Mouse (Mus musculus) mature B cell (primary cell): ENCODE results near the gene P2ry2.

Experiments
- in situ Hi-C: fragments of 300-500 bp; cut with MboI; formaldehyde crosslinking; loops from 2 replicates; pipeline ENCODE4 v1.14.3; 2019

The P2ry2 gene

DNA sequence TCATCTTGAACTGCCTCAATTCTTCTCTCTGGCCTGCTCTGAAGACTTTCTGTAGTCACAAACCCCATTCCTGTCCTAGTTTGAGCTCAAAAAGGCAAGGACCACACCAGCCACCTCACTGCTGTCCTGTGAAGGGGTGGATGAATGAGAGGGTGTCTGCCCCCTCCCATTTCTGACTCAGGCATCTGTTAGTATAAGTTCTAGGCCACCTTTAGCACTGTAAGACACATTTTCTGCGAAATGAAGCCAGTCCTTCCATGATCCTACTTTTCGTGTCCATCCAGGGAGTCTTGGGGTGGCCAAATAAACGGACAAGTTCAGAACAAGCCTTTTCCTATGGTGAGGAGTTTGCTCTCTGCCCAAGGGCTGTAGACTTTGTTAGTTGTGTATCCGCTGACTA, at the start of gene P2ry2:
TSS of gene P2ry2 (minus strand) at position 326 of the 400 bp plus-strand sequence.
- in situ Hi-C loops, result no loop called here

DNA sequence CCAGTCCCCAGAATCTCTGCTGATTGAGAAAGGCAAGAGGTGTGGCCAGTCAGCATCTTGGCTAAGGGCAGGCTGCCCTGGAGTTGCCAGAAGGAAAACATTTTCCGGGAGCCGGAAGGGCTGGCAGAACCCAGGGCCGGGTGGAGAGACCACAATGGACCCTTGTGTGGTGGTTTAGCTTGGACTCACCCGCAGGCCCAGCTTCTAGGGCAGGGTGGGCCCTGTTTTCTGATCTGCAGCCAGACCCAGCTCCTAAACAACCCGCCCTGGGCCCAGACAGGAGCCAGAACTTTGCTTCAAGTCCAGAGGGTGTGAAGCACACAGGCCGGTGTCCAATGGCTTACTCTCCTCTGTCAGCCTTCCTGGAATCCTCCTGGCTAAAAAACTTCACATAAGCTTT, 49.6 kb upstream of the P2ry2 start:
- in situ Hi-C loops, result no loop called here

DNA sequence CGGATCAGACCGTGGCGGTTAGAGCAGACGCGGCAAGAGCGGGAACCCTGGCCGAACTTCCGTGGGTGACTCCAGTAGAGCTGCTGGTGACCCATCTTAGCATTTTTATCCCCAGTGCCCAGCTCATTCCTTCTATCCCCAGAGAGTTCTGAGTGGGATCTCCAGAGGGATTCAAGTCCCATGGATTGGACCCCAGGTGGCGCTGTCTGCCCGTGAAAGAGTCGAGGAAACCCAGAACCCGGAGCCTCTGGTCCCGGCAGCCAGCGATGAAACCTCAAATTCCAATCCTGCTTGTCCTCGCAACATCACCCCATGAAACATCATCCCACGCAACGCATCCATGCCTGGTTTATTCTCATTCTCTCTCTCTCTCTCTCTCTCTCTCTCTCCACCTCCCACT, 48.7 kb upstream of the P2ry2 start:
- in situ Hi-C loops, result no loop called here

DNA sequence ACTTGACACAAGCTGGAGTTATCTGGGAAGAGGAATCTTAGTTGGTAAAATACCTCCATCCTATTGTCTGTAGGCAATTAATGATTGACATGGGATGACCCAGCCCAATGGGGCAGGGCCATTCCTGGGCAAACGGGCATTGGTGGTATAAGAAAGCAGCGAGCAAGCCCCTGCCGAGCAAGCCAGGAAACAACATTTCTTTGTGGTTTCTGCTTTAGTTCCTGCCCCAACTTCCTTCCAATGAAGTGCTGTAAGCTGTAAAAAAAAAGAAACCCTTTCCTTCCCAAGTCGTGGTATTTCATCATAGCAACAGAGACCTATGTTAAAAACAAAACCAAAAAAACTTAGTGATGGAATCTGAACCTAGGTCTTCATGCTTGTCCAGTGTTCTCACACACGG, 47.8 kb upstream of the P2ry2 start:
- in situ Hi-C loops, result no loop called here

DNA sequence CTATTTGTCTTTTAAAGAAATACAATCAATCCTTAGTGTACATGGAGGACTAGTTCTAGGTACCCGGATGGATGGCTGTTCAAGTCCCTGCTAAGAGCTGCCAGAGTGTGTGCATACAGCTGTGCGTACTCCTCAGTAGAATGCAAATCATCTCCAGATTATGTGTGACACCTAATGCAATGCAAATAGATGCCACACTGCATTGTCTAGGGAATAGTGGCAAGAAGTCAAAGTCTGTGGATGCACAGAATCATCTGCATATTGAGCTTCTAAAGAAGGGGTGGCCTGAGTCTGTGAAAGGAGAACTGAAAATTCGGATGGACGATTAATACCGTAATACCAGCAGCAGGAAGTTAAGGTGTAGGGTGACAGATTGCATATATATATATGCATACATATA, 46.5 kb upstream of the P2ry2 start:
- in situ Hi-C loops, result no loop called here

DNA sequence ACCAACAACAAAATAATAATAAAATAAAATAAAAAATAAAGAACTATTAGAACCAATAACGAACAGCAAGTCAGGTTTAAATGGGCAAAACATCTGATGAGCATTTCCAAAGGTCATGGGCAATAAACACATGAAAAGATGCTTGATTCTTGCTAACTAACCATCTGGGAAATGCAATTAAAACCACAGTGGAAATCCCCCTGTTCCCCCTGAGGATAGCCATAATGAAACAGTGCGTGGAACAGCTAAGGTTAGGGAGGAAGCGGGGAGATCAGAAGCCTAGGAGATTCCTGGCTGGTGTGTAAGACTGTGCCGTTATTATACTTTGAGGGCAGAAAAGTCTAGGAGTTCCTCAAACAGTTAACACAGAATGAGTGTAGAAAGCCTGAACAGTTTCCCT, 44.6 kb upstream of the P2ry2 start:
- in situ Hi-C loops, result no loop called here

DNA sequence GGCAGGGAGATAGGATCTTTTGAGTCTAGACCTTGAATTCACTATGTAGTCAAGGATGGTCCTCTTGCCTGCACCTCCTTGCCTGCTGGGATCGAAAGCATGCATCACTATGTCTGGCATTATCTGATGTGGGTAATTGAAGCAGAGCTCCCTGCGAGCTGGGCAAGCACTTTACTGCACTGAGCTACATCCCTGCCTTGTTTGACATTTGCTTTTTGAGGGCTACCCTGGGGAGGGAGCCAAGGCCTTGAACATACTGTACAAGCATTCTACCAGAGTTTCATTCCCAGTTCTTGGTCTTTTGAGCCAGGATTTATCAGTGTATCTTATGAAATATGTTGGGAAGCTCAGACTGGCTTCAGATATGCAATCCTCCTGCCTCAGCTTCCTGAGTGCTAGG, 40.5 kb upstream of the P2ry2 start:
- in situ Hi-C loops, result no loop called here

DNA sequence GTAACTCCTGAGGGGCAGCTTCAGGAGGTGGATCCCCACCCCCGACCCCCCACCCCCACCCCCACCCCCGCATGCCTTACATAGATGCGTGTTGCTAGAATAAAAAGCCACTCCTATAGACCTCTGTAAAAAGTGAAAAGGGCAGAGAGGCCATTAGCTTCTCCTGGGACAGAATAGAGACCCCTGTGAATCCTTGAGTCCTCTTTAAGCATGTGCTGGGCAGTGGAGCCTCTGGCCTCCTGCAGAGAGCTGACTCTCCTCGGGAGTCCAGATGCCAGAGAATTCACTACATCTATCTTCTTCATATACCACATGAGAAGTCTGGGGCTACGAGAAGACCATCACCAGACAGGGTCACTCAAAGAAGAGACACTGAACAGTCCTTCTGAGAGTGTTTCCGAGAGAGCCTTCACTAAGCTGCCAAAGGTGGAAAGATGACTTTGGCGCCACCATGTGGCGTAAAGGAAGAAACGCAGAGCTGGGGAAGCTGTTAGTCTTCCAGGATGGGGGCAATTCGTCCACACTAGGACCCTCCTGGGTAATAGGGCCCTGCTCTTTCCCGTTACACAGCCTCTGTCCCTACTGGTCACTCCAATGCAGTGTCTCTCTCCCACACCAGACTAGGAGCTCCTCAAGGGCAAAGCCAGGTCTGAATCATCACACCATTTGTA, 39.0 kb upstream of the P2ry2 start:
- in situ Hi-C loops, result no loop called here

DNA sequence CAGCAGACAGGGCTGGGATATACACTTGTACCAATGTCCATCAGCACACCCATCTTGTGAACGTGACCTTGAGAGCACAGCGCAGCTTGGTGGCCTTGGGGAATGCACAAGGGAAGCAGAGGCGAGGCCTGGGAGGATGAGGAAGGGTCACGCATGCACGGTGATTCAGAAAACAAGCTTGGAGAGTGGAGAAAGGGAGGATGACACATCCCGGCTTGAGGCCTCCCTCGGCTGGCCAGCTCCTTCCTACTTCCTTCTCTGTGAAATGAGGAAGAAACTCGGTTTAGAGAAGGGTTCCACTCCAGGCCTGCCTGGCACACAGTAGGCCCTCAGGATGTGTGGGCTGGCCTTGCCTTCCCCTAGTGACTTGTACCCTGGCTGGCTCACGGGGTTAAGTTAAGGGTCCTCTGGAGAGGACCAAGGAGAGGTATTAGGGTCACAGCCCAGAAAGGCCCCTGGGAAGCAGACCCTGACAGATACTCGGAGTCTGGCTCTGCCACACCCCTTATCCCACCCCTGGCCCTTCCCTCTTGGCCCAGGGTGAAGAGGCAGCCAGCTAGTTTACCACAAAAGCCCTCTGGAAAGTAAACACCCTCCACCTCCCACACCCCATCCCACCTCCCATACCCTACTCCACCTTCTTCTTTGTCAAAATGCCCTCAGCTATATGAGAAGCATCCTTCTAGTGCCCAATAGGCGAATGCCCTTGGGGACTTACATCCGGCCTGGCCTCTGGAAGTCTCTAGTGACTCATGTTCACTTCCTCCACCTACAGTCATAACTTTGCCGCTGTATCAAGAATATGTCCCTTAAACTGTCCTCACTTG, 38.3 kb upstream of the P2ry2 start:
- in situ Hi-C loops, result no loop called here

DNA sequence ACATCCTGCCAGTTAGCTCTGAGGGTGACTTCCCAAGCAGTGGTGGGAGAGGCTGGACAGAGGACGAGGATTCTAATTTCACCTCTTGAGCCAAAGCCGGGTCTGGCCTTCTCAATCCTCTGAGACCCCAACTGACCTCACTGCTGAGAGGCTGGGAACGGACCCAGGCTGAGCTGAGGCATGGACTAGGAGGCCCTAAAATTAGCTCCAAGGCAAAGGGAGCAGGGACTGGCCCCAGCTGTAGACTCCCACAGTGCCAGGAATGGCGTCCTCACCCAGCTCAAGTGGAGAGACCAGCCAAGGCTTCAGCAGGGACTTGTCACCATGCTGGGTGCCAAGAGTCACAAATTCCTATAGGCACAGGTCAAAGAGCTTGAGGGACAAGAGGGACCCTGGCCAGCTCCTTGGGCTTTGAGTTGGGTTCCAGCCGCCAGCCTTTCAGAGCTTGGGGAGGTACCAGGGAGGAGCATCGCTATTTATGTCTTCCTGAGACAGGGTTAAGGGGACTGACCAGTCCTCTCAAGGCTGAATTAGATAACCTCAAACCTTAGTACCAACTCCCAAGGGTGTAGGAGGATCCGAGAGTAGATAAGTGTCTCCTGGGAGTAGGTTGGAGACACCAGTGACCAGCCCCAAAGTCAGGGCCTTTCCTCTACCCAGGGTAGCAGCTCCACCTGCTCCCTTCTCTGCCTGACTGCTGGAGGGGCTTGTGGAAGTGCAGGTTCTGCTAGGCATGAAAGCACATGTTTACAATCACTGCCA, 36.8 kb upstream of the P2ry2 start:
- in situ Hi-C loops, result no loop called here

DNA sequence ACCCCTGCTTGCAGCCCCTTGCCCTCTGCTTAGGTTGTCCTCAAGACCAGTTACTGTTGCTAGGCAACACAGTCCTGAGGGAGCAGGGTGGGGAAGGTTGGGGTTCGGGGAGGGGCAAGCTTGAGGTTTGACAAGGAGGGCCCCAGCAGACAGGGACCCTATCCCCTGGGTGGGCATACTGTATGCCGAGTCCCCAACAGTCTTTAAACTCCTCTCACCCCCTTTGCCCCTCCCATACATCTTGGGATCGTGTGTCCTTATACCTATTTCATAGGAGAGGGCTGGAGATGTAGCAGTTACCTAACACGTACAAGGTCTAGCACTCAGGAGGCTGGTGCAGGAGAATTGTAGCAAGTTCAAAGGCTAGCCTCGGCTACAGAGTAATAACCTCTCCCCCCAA, 35.6 kb upstream of the P2ry2 start:
- in situ Hi-C loops, result no loop called here

DNA sequence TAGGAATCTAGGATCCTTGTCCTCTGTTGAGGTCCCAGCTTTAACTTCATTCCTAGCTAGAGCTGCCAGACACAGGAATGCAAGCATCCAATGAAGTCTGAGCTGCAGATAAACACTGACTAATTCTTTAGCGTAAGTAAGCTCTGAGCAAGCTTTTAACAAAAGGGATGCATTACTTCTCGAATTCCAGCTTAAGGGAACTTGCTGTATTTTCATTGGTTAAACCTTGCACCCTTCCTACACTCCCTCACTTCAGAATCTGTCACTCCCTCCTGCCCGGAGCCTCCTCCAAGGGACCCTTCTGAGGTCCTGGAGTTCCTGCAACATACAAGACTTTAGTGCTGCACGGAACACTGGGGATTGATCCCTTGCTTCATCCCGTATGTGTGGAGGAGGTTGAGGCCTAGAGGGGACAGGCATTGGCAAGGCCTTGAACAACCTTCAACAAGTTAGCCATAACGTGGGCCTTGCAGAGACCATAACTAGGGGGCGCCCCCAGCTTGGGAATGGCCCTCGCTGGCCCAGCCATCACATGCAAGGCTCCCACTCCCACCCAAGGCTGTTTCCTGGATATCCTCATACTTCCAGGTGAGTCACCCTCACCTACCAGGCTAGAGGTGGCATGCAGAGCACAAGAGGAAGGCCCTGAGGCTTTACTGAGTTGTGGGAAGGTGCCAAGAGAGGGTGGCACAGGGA, 31.3 kb upstream of the P2ry2 start:
- in situ Hi-C loops, result no loop called here

DNA sequence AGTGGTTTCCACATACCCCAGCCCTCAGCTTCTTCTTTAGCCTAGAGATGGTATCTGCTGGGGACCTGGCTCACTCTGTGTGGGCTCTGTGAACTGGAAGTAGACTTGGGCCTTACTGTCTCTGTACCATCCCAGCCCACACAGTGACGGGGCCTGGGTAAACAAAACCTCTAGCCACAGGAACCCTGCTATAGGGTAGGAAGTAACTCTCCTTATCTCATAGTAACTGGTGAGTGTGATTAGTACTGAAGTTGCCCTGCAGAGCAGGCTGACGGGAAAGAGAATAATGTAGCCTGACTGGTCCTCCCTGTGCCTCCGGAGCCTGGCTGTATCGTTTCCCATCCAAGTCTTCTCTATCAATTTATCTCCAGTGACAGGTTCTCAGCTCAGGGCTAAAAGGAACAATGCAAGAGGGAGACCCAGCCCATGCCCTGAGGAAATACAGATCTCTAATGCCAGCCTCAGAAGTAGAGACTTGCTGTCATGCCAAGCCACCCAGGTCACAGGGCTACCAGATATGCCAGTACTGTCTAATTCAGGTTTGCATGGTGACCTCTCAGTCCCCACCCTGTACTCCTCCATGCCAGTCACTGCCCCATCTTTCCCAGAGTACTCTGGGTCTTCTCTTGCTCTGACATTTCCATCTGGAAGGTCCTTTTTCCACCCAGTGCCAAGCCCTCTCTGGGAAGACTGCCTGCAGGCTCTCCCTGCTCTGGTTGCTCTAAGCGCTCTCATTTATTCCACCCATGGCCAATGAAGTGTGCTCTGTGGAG, 29.5 kb upstream of the P2ry2 start:
- in situ Hi-C loops, result no loop called here

DNA sequence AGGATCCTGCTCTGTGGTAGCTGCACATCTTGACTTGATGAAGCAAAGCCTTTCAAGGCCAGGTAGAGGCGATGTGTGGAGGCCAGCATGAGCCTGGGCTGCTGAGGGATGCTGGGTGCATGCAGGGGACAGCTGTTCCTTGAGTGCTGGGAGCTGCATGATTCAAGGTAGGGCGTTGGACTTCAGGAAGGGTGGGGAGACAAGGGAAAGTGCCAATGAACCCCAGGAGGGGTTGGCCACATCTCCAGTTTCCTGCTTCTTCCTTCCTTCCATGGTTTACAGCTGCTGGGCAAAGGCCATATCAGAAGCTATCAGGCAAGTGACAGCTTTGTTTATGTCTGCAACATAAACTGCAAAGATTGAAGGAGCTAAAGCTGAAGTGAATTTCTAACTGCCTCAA, 28.9 kb upstream of the P2ry2 start:
- in situ Hi-C loops, result no loop called here

DNA sequence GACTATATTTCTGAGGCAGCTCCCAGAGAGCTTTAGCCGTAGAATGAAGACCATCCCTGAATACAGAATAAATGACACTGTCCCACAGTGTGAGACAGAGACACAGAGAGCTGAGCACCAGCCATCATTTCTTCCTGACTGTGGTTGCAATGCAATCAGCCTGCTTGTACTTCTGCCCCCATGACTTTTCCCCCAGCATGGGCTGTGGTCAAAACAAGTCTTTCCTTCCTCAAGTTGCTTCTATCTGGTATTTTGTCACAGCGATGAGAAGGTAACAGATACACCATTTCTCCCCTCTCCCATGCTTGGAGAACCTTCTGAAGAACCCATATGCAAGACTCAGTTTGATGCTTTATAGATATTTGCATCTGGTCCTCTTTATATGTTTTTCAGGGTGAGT, 20.7 kb upstream of the P2ry2 start:
- in situ Hi-C loops, result no loop called here

DNA sequence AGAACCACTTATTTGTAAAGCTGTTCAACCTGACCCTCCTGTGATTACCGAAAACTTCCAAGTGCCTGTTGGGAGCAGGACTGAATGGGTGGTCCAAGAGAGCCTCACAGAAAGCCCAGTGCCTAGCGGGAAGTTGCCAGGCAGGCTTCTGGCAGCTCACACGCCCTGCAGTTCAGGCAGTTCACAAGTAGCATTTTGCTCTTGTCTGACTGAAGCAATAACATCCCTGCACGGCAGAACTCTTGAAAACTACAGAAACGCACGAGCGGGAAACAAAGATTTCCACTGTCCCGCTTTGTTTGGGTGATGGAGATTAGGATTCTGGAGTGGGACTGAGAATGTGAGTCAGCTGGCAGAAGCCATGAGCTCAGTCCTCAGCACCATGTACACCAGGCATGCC, 18.6 kb upstream of the P2ry2 start:
- in situ Hi-C loops, result no loop called here

DNA sequence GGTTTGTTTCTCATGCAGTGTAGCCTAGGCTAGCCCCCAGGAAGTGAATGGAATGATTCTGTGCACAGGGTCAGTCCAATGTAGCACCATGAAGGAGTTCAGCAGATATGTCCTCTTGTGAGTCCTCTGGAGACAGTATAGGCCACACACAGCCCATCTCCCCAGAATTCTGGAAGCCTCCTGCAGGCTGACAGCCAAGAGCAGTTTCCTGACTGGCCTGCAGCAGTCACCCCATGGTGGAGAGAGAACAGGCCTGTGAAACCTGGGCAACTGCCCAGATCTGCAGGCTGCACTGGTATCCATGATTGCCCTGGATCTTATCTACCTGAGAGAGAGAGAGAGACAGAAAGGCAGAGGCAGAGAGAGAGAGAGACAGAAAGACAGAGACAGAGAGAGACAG, 18.1 kb upstream of the P2ry2 start:
- in situ Hi-C loops, result no loop called here

DNA sequence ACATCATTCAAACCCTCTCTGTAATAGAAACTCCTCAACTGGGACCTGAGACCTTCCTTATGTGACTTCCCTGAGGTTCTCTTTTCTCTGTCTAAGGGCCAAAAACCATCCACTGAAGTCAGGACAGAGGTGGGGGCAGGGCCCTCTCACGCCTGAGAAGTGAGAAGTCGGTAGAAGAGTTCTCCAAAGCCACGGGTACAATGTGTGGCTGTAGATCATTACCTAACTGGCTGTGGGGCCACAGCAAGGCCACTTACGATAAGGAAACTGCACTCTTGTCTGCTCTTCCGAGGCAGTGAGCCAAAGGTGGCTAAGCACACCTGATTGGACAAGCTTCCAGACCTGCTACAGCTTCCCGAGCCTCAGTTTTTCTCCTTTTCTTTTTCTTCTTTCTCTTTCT, 16.8 kb upstream of the P2ry2 start:
- in situ Hi-C loops, result no loop called here

DNA sequence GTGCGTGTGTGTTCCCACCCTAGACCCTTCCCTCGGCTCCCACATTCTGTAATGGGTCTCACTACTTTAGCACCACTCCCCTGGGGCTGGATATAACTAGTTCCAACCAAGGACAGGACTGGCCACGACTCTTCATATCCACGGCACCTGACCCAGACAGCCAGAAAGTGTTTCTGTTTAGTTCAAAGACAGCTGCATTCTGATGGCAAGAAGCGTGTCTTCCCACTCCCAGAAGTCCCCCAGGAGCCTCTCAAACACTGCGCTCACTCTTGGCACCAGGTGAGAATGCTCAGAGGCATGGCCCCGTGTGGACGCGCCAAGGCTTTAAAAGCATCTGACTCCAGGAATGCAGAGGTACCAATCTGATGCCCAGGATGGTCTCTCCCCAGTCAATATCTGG, 16.3 kb upstream of the P2ry2 start:
- in situ Hi-C loops, result no loop called here

DNA sequence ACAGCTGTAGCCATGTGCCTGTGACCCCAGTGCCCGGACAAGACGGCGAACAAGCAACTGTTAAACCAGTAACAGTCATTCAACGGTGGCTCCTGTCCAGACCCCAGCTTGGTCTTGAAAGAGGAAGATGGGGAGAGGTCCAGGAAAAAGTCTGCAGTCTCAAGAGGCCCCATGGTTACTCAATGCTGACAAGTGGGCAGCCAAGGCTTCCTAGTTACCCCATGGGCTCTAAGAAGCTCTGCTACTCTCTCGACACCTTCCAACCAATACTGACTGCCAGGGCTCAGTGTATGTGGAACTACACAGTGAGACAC, 15.7 kb upstream of the P2ry2 start:
- in situ Hi-C loops, result no loop called here

DNA sequence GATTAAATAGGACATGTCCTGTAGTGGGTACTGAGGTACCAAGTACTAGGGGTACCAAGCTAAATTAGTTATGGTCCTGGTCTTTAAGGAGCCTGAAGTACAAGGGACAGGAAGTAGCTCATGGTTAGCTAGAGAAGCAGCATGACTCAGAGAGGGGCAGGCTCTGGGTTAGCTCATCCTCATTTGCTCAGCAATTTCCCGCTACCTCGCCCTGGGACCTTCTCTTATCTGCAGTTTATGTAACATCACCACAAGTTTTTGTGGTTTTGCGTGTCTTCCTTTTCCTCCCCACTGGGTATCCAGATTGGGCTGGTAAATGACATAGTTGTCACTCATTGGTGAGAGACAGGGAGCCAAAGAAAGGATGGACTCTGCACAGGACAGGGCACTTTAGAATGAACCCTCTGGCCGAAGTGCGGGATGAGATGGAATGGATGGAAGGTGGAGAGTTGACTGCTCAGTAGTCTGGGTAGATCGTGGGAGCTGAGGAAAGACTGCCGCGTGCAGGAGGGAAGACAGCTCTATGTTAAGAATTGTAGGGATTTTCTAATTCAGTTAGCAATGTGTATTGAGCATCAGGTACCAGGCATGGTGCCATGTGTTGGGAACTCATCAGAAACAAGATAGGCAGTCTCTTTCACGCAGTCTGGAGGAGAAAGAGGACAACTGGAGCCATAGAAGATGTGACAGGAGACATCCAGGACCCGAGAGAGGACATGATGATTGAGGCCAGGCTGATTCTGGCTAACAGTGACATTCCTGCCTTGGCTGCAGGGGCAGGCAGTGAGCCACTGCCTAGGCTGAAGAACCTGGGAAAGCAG, 15.2 kb upstream of the P2ry2 start:
- in situ Hi-C loops, result no loop called here
